Comparison of ENCODE assay signal across 14 mouse cellular contexts in genomic region chr6:141267888-141268570, GRCm38 (mm10). TPM values are rescaled to one million over a fixed set of nuclear protein-coding genes. Genes with fewer than 3 reads are reported as not detected.
"Had no signal": no experiment of that assay in that cellular context is flagged by ENCODE, and none has a peak within 500 bp of the region (broad histone marks: within the 10 kb centered on the region; RNA-seq: fewer than 3 reads in every experiment).

No protein-coding gene starts in this region.

- H3K9ac ChIP-seq: limb, embryonic 13.5 days; liver, embryonic 12.5 days; liver, embryonic 15.5 days had no signal

- ATAC-seq: liver, embryonic 12.5 days had no signal

- H3K36me3 ChIP-seq: limb, embryonic 13.5 days; liver, embryonic 12.5 days; liver, embryonic 15.5 days had no signal

- H3K27ac ChIP-seq: limb, embryonic 13.5 days; liver, embryonic 12.5 days; liver, embryonic 15.5 days had no signal

- H3K9me3 ChIP-seq: limb, embryonic 13.5 days; liver, embryonic 12.5 days; liver, embryonic 15.5 days had no signal

- DNase-seq: kidney, adult 9 months; kidney, postnatal 14 days; left cerebral cortex, postnatal 4 days; liver; lung, adult 18-20 months; midbrain, embryonic 14.5 days; thymus, adult 18-20 months; thymus, postnatal 36 days had no signal

- H3K4me1 ChIP-seq: liver, embryonic 12.5 days; liver, embryonic 15.5 days had no signal

- H3K27me3 ChIP-seq: limb, embryonic 13.5 days; liver, embryonic 12.5 days; liver, embryonic 15.5 days had no signal

- H3K4me2 ChIP-seq: limb, embryonic 13.5 days; liver, embryonic 12.5 days; liver, embryonic 15.5 days; midbrain, embryonic 11.5 days had no signal

- H3K4me3 ChIP-seq: limb, embryonic 13.5 days; liver, embryonic 12.5 days; liver, embryonic 15.5 days had no signal

RNA-seq across cellular contexts. Expression of gene Pde3a, which starts 19.0 kb away (rescaled TPM):
- total RNA-seq: megakaryocyte progenitor cell, adult 5-6 weeks; megakaryocyte-erythroid progenitor cell, adult 5-6 weeks had no signal
